Mouse (Mus musculus): ENCODE measurements at regions not wholly inside any gene's neighbourhood (a gene's known extent, or its start where the extent isn't known, plus 50 kb on each side); places are given as distances from the start of the nearest gene placed in this dataset.

DNA sequence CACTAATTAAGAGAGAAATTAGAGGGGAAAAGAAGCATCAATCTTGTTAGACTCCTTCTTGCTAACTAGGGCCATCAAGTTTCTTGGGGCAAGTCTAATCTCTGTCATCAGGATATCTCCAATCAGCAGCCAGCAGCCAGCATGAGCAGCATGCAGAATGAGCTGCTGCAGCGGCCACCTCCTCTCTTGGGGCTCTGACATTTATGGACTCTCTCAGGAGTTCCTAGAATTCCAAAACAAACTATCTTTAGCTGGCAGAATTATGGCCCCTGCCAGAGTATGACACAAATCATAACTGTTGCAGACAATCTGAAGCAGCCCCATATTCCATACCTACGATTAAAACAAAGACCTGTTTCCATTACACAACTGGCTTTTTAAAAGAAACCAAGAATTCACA, 56.0 kb upstream of the Tfap2a start:
- TF ChIP-seq EP300 (IDR thresholded peaks at IDR 0.05; ENCODE audit: low read depth) = no peak
- TF ChIP-seq CTCF (IDR thresholded peaks at IDR 0.05; ENCODE audit: low read depth) = no peak

Data from liver, postnatal 0 days (tissue).